Mouse (Mus musculus) spleen, adult 2 months (tissue): Measurements from ENCODE around the gene Cyp2j6.

Experiments used
- CTCF ChIP-seq: fragments of 200-500 bp; IDR thresholded peaks from 2 replicates; pipeline ENCODE4 v1.5.1; 2011; ENCODE audit warnings: mild to moderate bottlenecking, inconsistent platforms; ENCODE audit not compliant: insufficient read depth, insufficient read length, insufficient replicate concordance; ENCODE audit errors: extremely low read depth
- POLR2A ChIP-seq: fragments of 200-500 bp; IDR thresholded peaks from 2 replicates; pipeline ENCODE4 v1.6.1; 2011; ENCODE audit warnings: low read depth, low read length, inconsistent platforms

DNA sequence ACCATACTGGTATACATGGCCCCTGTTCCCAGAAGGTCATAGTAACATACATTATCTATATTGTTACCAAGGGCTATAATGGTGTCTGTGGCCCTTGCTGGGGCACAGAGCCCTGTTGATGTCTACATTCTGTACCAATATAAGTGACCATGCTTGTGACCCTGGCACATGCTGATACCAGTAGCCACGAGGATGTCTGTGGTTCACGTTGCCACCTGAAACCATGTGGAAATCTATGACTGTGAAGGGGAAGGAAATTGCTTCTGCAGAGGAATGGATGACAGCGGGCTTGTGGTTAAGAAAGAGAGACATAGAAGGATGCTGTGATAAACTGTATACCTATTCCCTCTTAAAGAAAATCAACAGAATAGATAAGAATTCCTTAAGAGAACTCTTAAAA lies 43.4 kb downstream of the Cyp2j6 start:
- TF ChIP-seq CTCF (no peak), POLR2A (no peak)
